Mouse (Mus musculus): ENCODE results near the gene Tmem211.

Gene Tmem211

GRCm38 (mm10) chr5:113280138-113280856 is 53.6 kb downstream of the Tmem211 start:
- no peak for DNase-seq (ENCODE audit: low read depth)

DNA sequence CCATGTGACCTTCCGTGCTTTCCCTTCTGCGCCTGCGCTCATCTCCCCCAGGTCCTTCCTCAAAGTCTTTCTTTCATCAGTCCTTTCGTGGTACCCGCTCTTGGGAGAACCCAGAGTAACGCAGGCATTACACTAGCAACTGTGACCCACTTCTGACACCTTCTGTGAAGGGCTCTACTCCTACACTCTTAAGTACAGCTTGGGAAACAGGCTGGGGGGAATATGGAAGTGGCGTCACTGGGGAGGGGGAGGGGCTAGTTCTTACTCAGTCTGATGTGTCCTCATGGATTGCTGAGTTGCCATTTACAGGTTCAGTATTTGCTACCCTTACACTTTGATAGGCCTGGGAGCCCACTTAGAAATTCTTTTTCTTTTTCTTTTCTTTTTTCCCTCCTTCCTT is 54.8 kb downstream of the Tmem211 start:
- no peak for DNase-seq (ENCODE audit: low read depth)

DNA sequence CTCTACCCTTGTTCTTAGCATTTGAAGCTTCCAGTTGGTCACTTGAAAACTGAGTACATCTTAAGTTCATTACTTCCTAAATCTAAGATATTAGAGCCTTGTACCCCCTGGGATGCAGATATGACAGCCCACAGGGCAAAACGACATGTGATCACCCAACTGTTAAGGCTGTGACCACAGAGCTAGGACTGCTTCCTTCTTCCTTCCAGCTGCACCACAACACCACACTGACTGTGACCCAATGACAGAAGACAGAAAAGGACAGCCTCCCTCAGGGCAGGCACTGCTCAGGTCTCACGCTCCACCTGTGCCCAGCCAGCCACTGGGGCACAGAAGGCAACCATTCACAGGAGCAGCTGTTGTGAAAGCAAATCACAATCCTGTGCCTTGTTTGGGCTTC is 57.0 kb downstream of the Tmem211 start:
- DNase-seq (ENCODE audit: low read depth), result no peak

DNA sequence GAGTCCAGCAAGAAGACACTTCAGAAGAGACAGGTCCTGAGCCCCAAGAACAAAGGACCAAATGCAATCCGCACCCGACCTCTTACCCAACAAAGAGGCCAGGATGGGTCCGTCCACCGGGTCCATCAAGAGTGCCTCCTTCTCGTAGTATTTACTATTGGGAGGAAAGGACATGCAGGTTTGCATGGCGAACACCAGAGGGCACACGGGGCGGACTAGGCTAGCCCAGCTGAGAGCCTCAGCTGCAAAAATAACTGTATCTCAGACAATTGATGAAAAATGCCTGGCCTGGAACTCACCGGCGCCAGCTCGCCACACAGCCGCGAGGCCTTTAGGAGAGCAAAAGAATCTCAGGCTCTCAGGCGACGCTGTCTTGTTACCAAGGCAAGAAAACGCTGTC is 58.8 kb downstream of the Tmem211 start:
- DNase-seq (ENCODE audit: low read depth), result no peak

- no peak for DNase-seq (ENCODE audit: low read depth)
Observed at GRCm38 (mm10) chr5:113286048-113286447, 59.3 kb downstream of the Tmem211 start.

DNA sequence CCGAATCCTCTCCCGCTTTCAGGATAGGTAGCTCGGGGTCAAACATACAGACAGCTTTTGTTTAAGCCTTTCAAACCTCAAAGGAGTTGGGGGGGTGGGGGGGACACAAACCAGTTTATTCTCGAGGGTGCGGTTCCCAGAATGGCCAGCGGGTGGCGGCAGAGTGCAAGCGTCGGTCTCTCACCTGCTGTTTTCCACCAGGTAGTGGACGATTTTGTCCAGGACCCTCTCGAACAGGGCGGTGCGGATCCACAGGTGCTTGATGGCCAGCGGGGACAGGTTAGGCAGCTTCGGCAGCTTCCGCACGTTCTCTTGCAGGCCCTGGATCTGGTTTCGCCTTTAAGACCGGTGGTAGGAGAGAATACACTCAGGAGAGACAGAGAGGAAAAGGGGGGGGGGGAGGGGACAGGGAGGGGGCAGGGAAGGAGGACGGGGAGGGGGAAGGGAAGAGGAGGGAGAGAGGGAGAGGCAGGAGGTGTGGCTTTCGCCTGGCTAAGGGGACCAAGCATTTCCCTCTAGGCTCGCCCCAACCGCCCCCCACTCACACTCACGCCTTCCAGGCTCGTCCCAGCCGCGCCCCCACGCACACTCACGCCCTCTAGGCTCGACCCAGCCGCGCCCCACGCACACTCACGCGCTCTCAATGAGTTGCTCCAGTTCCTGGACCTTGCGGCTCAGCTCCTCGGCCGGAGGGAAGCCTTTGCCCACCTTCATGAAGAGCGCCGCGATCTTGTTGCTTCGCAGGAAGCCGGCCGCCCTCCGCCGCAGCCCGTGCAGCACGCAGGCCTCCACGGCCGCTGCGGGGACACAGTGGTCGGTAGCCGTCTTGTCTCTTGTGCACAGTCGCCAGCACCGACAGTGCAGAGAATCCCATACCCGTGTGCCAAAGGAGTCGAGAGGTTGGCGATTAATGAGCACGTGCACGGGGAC is 60.1 kb downstream of the Tmem211 start:
- peak; percentile 13 for DNase-seq (ENCODE audit: low read depth)

GRCm38 (mm10) chr5:113287762-113288161 is 61.1 kb downstream of the Tmem211 start:
- no peak for DNase-seq (ENCODE audit: low read depth)

GRCm38 (mm10) chr5:113288490-113288889 is 61.8 kb downstream of the Tmem211 start:
- no peak for DNase-seq (ENCODE audit: low read depth)
